Mouse (Mus musculus) limb, embryonic 12.5 days (tissue): Measurements from ENCODE around the gene Psapl1. TPM values are rescaled to one million over a fixed set of nuclear protein-coding genes. Genes with fewer than 3 reads are reported as not detected.

Source experiments
- ATAC-seq: fragments of 200-750 bp; cut with Nextera tagmentation; 2 replicates; pipeline ENCODE4 v1.8.0; 2017; ENCODE audit warnings: low read depth, moderate TSS enrichment; ENCODE audit not compliant: insufficient number of reproducible peaks, insufficient read depth, low FRiP score, low TSS enrichment
- H3K27ac ChIP-seq: fragments of 300-500 bp; sonication (generic); 2 replicates; pipeline ENCODE4 v1.5.1; 2016; ENCODE audit warnings: mild to moderate bottlenecking, moderate library complexity
- H3K27me3 ChIP-seq: fragments of 300-500 bp; sonication (generic); 2 replicates; pipeline ENCODE4 v1.6.1; 2016; ENCODE audit warnings: mild to moderate bottlenecking, moderate library complexity
- H3K36me3 ChIP-seq: fragments of 300-500 bp; sonication (generic); 2 replicates; pipeline ENCODE4 v1.6.1; 2016; ENCODE audit warnings: mild to moderate bottlenecking, moderate library complexity
- H3K4me1 ChIP-seq: fragments of 300-500 bp; sonication (generic); replicated peaks from 2 replicates; pipeline ENCODE4 v1.6.1; 2016
- H3K4me2 ChIP-seq: fragments of 300-500 bp; sonication (generic); 2 replicates; pipeline ENCODE4 v1.6.1; 2016; ENCODE audit warnings: mild to moderate bottlenecking, moderate library complexity
- H3K4me3 ChIP-seq: fragments of 300-500 bp; sonication (generic); replicated peaks from 2 replicates; pipeline ENCODE4 v1.5.1; 2016; ENCODE audit warnings: mild to moderate bottlenecking
- H3K9ac ChIP-seq: fragments of 300-500 bp; sonication (generic); replicated peaks from 2 replicates; pipeline ENCODE4 v1.6.1; 2016; ENCODE audit warnings: mild to moderate bottlenecking, moderate library complexity
- H3K9me3 ChIP-seq: fragments of 300-500 bp; sonication (generic); 2 replicates; pipeline ENCODE4 v1.6.1; 2016; ENCODE audit warnings: mild to moderate bottlenecking, moderate library complexity
- WGBS: fragments of 180-500 bp; shearing (Covaris S2); methylation state at CpG from one replicate; pipeline ENCODE4 v1.1.7; 2016; 5-methylcytosine and 5-hydroxymethylcytosine counted together
- polyA plus RNA-seq: library from polyadenylated mRNA; unstranded; fragments of >200 nt; fragmentation: Nextera tagmentation; extraction: Ambion mirVana; gene quantifications from 2 replicates; pipeline ENCODE4 v1.2.1, GENCODE M21; 2016

The Psapl1 gene
- polyA plus RNA-seq, 1 experiment from 2014 or later, result not detected

GRCm38 (mm10) chr5:36182326-36182725 is 21.5 kb upstream of the Psapl1 start:
- H3K4me1 ChIP-seq, result peaks cover 9% of the 10 kb centered on the region; the same call in 1 of the 2 replicates
- no peak overlapping the region for H3K4me2 ChIP-seq
- H3K27me3 ChIP-seq, result no peaks in the 10 kb centered on the region
- H3K27ac ChIP-seq, result no peak overlapping the region
- ATAC-seq, result no peak
- H3K9ac ChIP-seq, result no peak overlapping the region
- H3K9me3 ChIP-seq, result no peaks in the 10 kb centered on the region
- H3K36me3 ChIP-seq, result no peaks in the 10 kb centered on the region
- WGBS, result 81% methylated on average over 7 of the region's 7 CpGs
- no peak overlapping the region for H3K4me3 ChIP-seq

GRCm38 (mm10) chr5:36186294-36187053 is 17.3 kb upstream of the Psapl1 start:
- Histone ChIP-seq H3K4me1 (0 out of 2 replicates have a peak, but pooled peaks cover 2% of the 10 kb centered on the region), H3K9me3 (no peaks in the 10 kb centered on the region), H3K27ac (no peak overlapping the region), H3K9ac (no peak overlapping the region), H3K4me2 (no peak overlapping the region), H3K36me3 (no peaks in the 10 kb centered on the region), H3K4me3 (no peak overlapping the region), H3K27me3 (no peaks in the 10 kb centered on the region)
- no peak for ATAC-seq
- WGBS, result 62% methylated on average over 8 of the region's 8 CpGs

- H3K36me3 ChIP-seq, result no peaks in the 10 kb centered on the region
- no peak overlapping the region for H3K4me2 ChIP-seq
- H3K4me1 ChIP-seq, result peaks cover 8% of the 10 kb centered on the region; the same call in 1 of the 2 replicates
- no peak overlapping the region for H3K9ac ChIP-seq
- 84% methylated on average over 4 of the region's 4 CpGs for WGBS
- H3K27ac ChIP-seq, result no peak overlapping the region
- no peaks in the 10 kb centered on the region for H3K9me3 ChIP-seq
- H3K4me3 ChIP-seq, result no peak overlapping the region
- no peaks in the 10 kb centered on the region for H3K27me3 ChIP-seq
- ATAC-seq, result no peak
Observed at GRCm38 (mm10) chr5:36188310-36188709, 15.5 kb upstream of the Psapl1 start.

GRCm38 (mm10) chr5:36191285-36191684 is 12.5 kb upstream of the Psapl1 start:
- H3K4me2 ChIP-seq, result no peak overlapping the region
- ATAC-seq, result no peak
- H3K36me3 ChIP-seq, result no peaks in the 10 kb centered on the region
- no peak overlapping the region for H3K9ac ChIP-seq
- H3K9me3 ChIP-seq, result no peaks in the 10 kb centered on the region
- no peak overlapping the region for H3K27ac ChIP-seq
- H3K4me3 ChIP-seq, result no peak overlapping the region
- peaks cover 6% of the 10 kb centered on the region; the same call in 1 of the 2 replicates for H3K4me1 ChIP-seq
- H3K27me3 ChIP-seq, result no peaks in the 10 kb centered on the region
- WGBS, result 84% methylated on average over 4 of the region's 4 CpGs

GRCm38 (mm10) chr5:36191876-36192275 is 11.9 kb upstream of the Psapl1 start:
- Histone ChIP-seq H3K27me3 (no peaks in the 10 kb centered on the region), H3K4me1 (peaks cover 6% of the 10 kb centered on the region; the same call in 1 of the 2 replicates), H3K4me3 (no peak overlapping the region), H3K9me3 (no peaks in the 10 kb centered on the region), H3K36me3 (no peaks in the 10 kb centered on the region), H3K9ac (no peak overlapping the region), H3K4me2 (no peak overlapping the region), H3K27ac (no peak overlapping the region)
- WGBS, result 86% methylated on average over 3 of the region's 3 CpGs
- ATAC-seq, result no peak

- H3K4me3 ChIP-seq, result no peak overlapping the region
- H3K4me1 ChIP-seq, result peaks cover 6% of the 10 kb centered on the region; the same call in 1 of the 2 replicates
- H3K27me3 ChIP-seq, result no peaks in the 10 kb centered on the region
- ATAC-seq, result no peak
- 78% methylated on average over 2 of the region's 2 CpGs for WGBS
- H3K9ac ChIP-seq, result no peak overlapping the region
- no peaks in the 10 kb centered on the region for H3K9me3 ChIP-seq
- no peaks in the 10 kb centered on the region for H3K36me3 ChIP-seq
- no peak overlapping the region for H3K27ac ChIP-seq
- no peak overlapping the region for H3K4me2 ChIP-seq
Observed at GRCm38 (mm10) chr5:36192677-36193076, 11.1 kb upstream of the Psapl1 start.

GRCm38 (mm10) chr5:36194631-36195030 is 9.2 kb upstream of the Psapl1 start:
- no peak overlapping the region for H3K27ac ChIP-seq
- ATAC-seq, result no peak

GRCm38 (mm10) chr5:36195436-36195835 is 8.4 kb upstream of the Psapl1 start:
- peaks cover 6% of the 10 kb centered on the region; the same call in 1 of the 2 replicates for H3K4me1 ChIP-seq
- H3K36me3 ChIP-seq, result no peaks in the 10 kb centered on the region
- no peak for ATAC-seq
- H3K9me3 ChIP-seq, result no peaks in the 10 kb centered on the region
- 85% methylated on average over 4 of the region's 4 CpGs for WGBS
- no peak overlapping the region for H3K27ac ChIP-seq
- H3K4me3 ChIP-seq, result no peak overlapping the region
- H3K27me3 ChIP-seq, result no peaks in the 10 kb centered on the region
- no peak overlapping the region for H3K4me2 ChIP-seq
- no peak overlapping the region for H3K9ac ChIP-seq

More at GRCm38 (mm10) chr5:36194631-36195030, 9.2 kb upstream of the Psapl1 start:
- Histone ChIP-seq H3K27me3 (no peaks in the 10 kb centered on the region), H3K9me3 (no peaks in the 10 kb centered on the region), H3K36me3 (no peaks in the 10 kb centered on the region), H3K9ac (no peak overlapping the region), H3K4me2 (no peak overlapping the region), H3K4me1 (peaks cover 6% of the 10 kb centered on the region; the same call in 1 of the 2 replicates), H3K4me3 (no peak overlapping the region)
- 66% methylated on average over 4 of the region's 4 CpGs for WGBS

- WGBS, result 81% methylated on average over 1 of the region's 1 CpGs
- ATAC-seq, result no peak
Observed at GRCm38 (mm10) chr5:36199519-36199918, 4.3 kb upstream of the Psapl1 start.

GRCm38 (mm10) chr5:36202781-36203180 is 1.0 kb upstream of the Psapl1 start:
- Histone ChIP-seq H3K27ac (no peak overlapping the region), H3K4me2 (no peak overlapping the region), H3K9ac (no peak overlapping the region), H3K27me3 (no peaks in the 10 kb centered on the region), H3K4me1 (no peaks in the 10 kb centered on the region), H3K4me3 (no peak overlapping the region), H3K9me3 (no peaks in the 10 kb centered on the region), H3K36me3 (no peaks in the 10 kb centered on the region)
- 78% methylated on average over 5 of the region's 5 CpGs for WGBS
- no peak for ATAC-seq

More at GRCm38 (mm10) chr5:36199519-36199918, 4.3 kb upstream of the Psapl1 start:
- no peaks in the 10 kb centered on the region for H3K27me3 ChIP-seq
- no peak overlapping the region for H3K9ac ChIP-seq
- no peaks in the 10 kb centered on the region for H3K36me3 ChIP-seq
- H3K4me3 ChIP-seq, result no peak overlapping the region
- H3K4me2 ChIP-seq, result no peak overlapping the region
- H3K27ac ChIP-seq, result no peak overlapping the region
- no peaks in the 10 kb centered on the region for H3K4me1 ChIP-seq
- no peaks in the 10 kb centered on the region for H3K9me3 ChIP-seq

GRCm38 (mm10) chr5:36203421-36203820 is 400 bp upstream of the Psapl1 start:
- H3K27me3 ChIP-seq, result no peaks in the 10 kb centered on the region

GRCm38 (mm10) chr5:36205397-36205796 is 1.6 kb downstream of the Psapl1 start:
- WGBS, result 83% methylated on average over 11 of the region's 11 CpGs
- ATAC-seq, result no peak
- H3K9ac ChIP-seq, result no peak overlapping the region
- H3K4me3 ChIP-seq, result no peak overlapping the region
- no peaks in the 10 kb centered on the region for H3K4me1 ChIP-seq
- no peaks in the 10 kb centered on the region for H3K27me3 ChIP-seq
- H3K9me3 ChIP-seq, result no peaks in the 10 kb centered on the region
- H3K4me2 ChIP-seq, result no peak overlapping the region
- no peaks in the 10 kb centered on the region for H3K36me3 ChIP-seq
- no peak overlapping the region for H3K27ac ChIP-seq

More at GRCm38 (mm10) chr5:36203421-36203820, 400 bp upstream of the Psapl1 start:
- Histone ChIP-seq H3K4me1 (no peaks in the 10 kb centered on the region), H3K36me3 (no peaks in the 10 kb centered on the region), H3K4me3 (no peak overlapping the region), H3K4me2 (no peak overlapping the region), H3K9me3 (no peaks in the 10 kb centered on the region), H3K27ac (no peak overlapping the region), H3K9ac (no peak overlapping the region)
- ATAC-seq, result no peak
- WGBS, result 90% methylated on average over 5 of the region's 5 CpGs
